Mouse (Mus musculus) C2C12 (cell line): Measurements from ENCODE around the gene Utrn. TPM values are rescaled to one million over a fixed set of nuclear protein-coding genes. Genes with fewer than 3 reads are reported as not detected.
A peak's percentile ranks its signal among the peaks of the same experiment; 100 is the strongest.

Experiments used
- H3K27me3 ChIP-seq: one replicate; pipeline ENCODE4 v1.6.1; 2011; ENCODE audit not compliant: control insufficient read depth, insufficient read depth, insufficient read length
- H3K36me3 ChIP-seq: one replicate; pipeline ENCODE4 v1.6.1; 2011; ENCODE audit not compliant: control insufficient read depth, insufficient read depth
- H3K4me3 ChIP-seq: one replicate; pipeline ENCODE4 v1.5.1; 2011; ENCODE audit warnings: mild to moderate bottlenecking, control low read depth; ENCODE audit not compliant: poor library complexity, insufficient read depth, severe bottlenecking
- H3K79me2 ChIP-seq: one replicate; pipeline ENCODE4 v1.6.1; 2011; ENCODE audit not compliant: control insufficient read depth, insufficient read depth
- H3K79me3 ChIP-seq: one replicate; pipeline ENCODE4 v1.6.1; 2011; ENCODE audit warnings: low read depth, control low read depth
- H3ac ChIP-seq: one replicate; pipeline ENCODE3; 2011; ENCODE audit warnings: low read depth; ENCODE audit not compliant: control insufficient read depth, insufficient read length
- CEBPB ChIP-seq: IDR thresholded peaks from one replicate; pipeline ENCODE4 v1.6.1; 2011; ENCODE audit warnings: low read depth, mild to moderate bottlenecking, control low read depth, moderate library complexity
- CTCF ChIP-seq: IDR thresholded peaks from one replicate; pipeline ENCODE4 v1.5.1; 2011; ENCODE audit not compliant: control insufficient read depth, insufficient read depth, insufficient read length
- FOSL1 ChIP-seq: IDR thresholded peaks from one replicate; pipeline ENCODE4 v1.8.0; 2011; ENCODE audit warnings: mild to moderate bottlenecking, low read length; ENCODE audit not compliant: poor library complexity, insufficient read depth, severe bottlenecking
- MAX ChIP-seq: IDR thresholded peaks from one replicate; pipeline ENCODE4 v1.6.1; 2011; ENCODE audit warnings: mild to moderate bottlenecking, control low read depth
- MYOD1 ChIP-seq: IDR thresholded peaks from one replicate; pipeline ENCODE4 v1.6.1; 2011; ENCODE audit warnings: low read depth; ENCODE audit not compliant: control insufficient read depth, insufficient read length
- MYOG ChIP-seq: IDR thresholded peaks from one replicate; pipeline ENCODE4 v1.6.1; 2011; ENCODE audit not compliant: control insufficient read depth, insufficient read length; ENCODE audit errors: extremely low read depth
- USF1 ChIP-seq: IDR thresholded peaks from one replicate; pipeline ENCODE4 v1.6.1; 2011; ENCODE audit warnings: low read depth, mild to moderate bottlenecking, control low read depth, moderate library complexity
- polyA plus RNA-seq: library from polyadenylated mRNA; unstranded; fragments of >200 nt; fragmentation: generic; extraction: Trizol; gene quantifications from one replicate; pipeline ENCODE4 v1.2.1, GENCODE M21; 2012; ENCODE audit warnings: missing spikeins

Gene Utrn
- polyA plus RNA-seq, 1 experiment: 10.5 TPM

- H3K79me2 ChIP-seq: peaks cover 99% of the 10 kb centered on the region
- peaks cover 60% of the 10 kb centered on the region for H3K79me3 ChIP-seq
- H3K36me3 ChIP-seq: no peaks in the 10 kb centered on the region
- H3K27me3 ChIP-seq: no peaks in the 10 kb centered on the region
- TF ChIP-seq FOSL1 (no peak), MAX (no peak), CTCF (no peak), MYOD1 (no peak), USF1 (no peak), CEBPB (no peak), MYOG (no peak)
- H3K4me3 ChIP-seq: no peak overlapping the region
- no peak overlapping the region for H3ac ChIP-seq
These were observed 42.3 kb downstream of the Utrn start for GRCm38 (mm10) chr10:12826760-12827281.

DNA sequence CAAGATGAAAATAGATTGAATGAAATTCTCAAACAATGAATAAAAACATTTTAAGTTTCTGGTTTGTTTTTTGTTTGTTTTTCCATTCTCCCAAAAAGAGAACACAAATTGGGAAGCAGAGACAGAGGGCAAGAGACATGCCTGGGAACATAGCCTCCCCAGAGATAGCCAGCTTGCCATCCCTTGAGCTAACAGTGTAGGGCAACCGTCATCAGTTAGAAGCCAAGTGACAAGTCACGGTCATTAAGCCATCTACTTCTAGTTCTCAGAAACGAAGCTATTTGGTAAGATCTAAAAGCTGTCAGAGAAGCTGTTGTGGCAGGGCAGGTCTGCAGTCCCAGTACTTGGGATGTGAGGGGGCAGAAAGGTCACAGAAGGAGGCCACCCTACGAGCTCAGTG lies 44.8 kb downstream of the Utrn start:
- no peaks in the 10 kb centered on the region for H3K36me3 ChIP-seq
- peaks cover 55% of the 10 kb centered on the region for H3K79me3 ChIP-seq
- TF ChIP-seq CEBPB (no peak), MAX (no peak), USF1 (no peak), CTCF (no peak), MYOD1 (no peak), MYOG (no peak), FOSL1 (no peak)
- H3ac ChIP-seq: no peak overlapping the region
- no peak overlapping the region for H3K4me3 ChIP-seq
- H3K79me2 ChIP-seq: peaks cover 98% of the 10 kb centered on the region
- no peaks in the 10 kb centered on the region for H3K27me3 ChIP-seq

- Histone ChIP-seq H3K79me2 (peaks cover 98% of the 10 kb centered on the region), H3ac (no peak overlapping the region), H3K36me3 (no peaks in the 10 kb centered on the region), H3K79me3 (peaks cover 54% of the 10 kb centered on the region), H3K27me3 (no peaks in the 10 kb centered on the region), H3K4me3 (no peak overlapping the region)
- TF ChIP-seq USF1 (no peak), MYOD1 (peak; percentile 28)
These were observed 45.5 kb downstream of the Utrn start for GRCm38 (mm10) chr10:12823437-12824219.

GRCm38 (mm10) chr10:12820978-12821735 lies 48.0 kb downstream of the Utrn start:
- H3K79me3 ChIP-seq: peaks cover 62% of the 10 kb centered on the region

DNA sequence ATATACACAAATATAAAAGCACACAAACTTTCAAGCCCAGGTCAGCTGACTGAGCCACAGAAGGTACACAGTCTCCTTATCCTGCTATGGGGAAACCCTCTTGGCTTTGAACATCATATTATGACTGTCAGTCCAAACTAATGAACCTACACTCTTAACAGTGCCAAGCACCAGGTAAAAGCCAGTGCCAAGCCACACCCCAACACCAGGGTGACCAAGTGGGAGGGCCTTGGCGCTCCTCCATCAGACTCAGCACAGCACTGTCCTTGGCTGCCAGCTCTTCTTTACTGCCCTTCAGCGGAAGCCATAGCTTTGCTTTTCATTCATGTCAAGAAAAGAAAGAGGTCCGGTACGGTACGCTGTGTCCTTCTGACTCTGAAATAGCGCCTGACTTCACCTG lies 51.8 kb downstream of the Utrn start:
- H3K36me3 ChIP-seq: no peaks in the 10 kb centered on the region
- H3K27me3 ChIP-seq: no peaks in the 10 kb centered on the region
- TF ChIP-seq USF1: no peak
- TF ChIP-seq MYOD1: no peak
- TF ChIP-seq FOSL1: no peak
- TF ChIP-seq CTCF: no peak
- TF ChIP-seq CEBPB: no peak
- TF ChIP-seq MYOG: no peak
- no peak for TF ChIP-seq MAX
- H3ac ChIP-seq: no peak overlapping the region
- peaks cover 98% of the 10 kb centered on the region for H3K79me2 ChIP-seq
- H3K4me3 ChIP-seq: no peak overlapping the region
- peaks cover 67% of the 10 kb centered on the region for H3K79me3 ChIP-seq

More at GRCm38 (mm10) chr10:12820978-12821735, 48.0 kb downstream of the Utrn start:
- no peaks in the 10 kb centered on the region for H3K27me3 ChIP-seq
- H3ac ChIP-seq: no peak overlapping the region
- no peak overlapping the region for H3K4me3 ChIP-seq
- TF ChIP-seq MYOG: no peak
- TF ChIP-seq FOSL1: peak; percentile 39
- TF ChIP-seq USF1: no peak
- no peak for TF ChIP-seq MAX
- no peak for TF ChIP-seq CTCF
- peak; percentile 7 for TF ChIP-seq CEBPB
- peak; percentile 88 for TF ChIP-seq MYOD1
- peaks cover 98% of the 10 kb centered on the region for H3K79me2 ChIP-seq
- H3K36me3 ChIP-seq: no peaks in the 10 kb centered on the region
